Mouse (Mus musculus) kidney, postnatal 0 days (tissue): ENCODE data around the gene Vgll2. TPM values are rescaled to one million over a fixed set of nuclear protein-coding genes. Genes with fewer than 3 reads are reported as not detected.

Experiments
- ATAC-seq: fragments of 200-750 bp; cut with Nextera tagmentation; replicated peaks from 2 replicates; pipeline ENCODE4 v1.8.0; 2017; ENCODE audit warnings: low read depth, moderate number of reproducible peaks, moderate TSS enrichment, moderate library complexity; ENCODE audit not compliant: low FRiP score
- DNase-seq: peaks from one replicate; pipeline ENCODE4 v3.0.0-alpha.2; 2016; ENCODE audit warnings: low spot score
- H3K27ac ChIP-seq: fragments of 300-500 bp; sonication (generic); 2 replicates; pipeline ENCODE4 v1.5.1; 2014; ENCODE audit warnings: mild to moderate bottlenecking
- H3K27me3 ChIP-seq: fragments of 300-500 bp; sonication (generic); 2 replicates; pipeline ENCODE4 v1.6.1; 2014; ENCODE audit warnings: low read length, mixed read lengths; ENCODE audit not compliant: insufficient read depth
- H3K36me3 ChIP-seq: fragments of 300-500 bp; sonication (generic); 2 replicates; pipeline ENCODE4 v1.6.1; 2014; ENCODE audit warnings: low read length, mixed read lengths; ENCODE audit not compliant: insufficient read depth
- H3K4me1 ChIP-seq: fragments of 300-500 bp; sonication (generic); replicated peaks from 2 replicates; pipeline ENCODE4 v1.6.1; 2014; ENCODE audit warnings: antibody characterized with exemption, low read length, mixed read lengths; ENCODE audit not compliant: insufficient read depth
- H3K4me2 ChIP-seq: fragments of 300-500 bp; sonication (generic); 2 replicates; pipeline ENCODE4 v1.6.1; 2014; ENCODE audit warnings: mild to moderate bottlenecking, low read length, moderate library complexity, mixed read lengths
- H3K4me3 ChIP-seq: fragments of 300-500 bp; sonication (generic); replicated peaks from 2 replicates; pipeline ENCODE4 v1.5.1; 2014; ENCODE audit warnings: low read depth, low read length
- H3K9ac ChIP-seq: fragments of 300-500 bp; sonication (generic); 2 replicates; pipeline ENCODE4 v1.6.1; 2014; ENCODE audit warnings: low read depth, low read length
- H3K9me3 ChIP-seq: fragments of 300-500 bp; sonication (generic); replicated peaks from 2 replicates; pipeline ENCODE4 v1.6.1; 2016; ENCODE audit warnings: low read length, inconsistent platforms, mixed read lengths
- CTCF ChIP-seq: IDR thresholded peaks from 2 replicates; pipeline ENCODE4 v1.5.1; 2016; ENCODE audit warnings: antibody characterized with exemption, low read depth, mild to moderate bottlenecking, moderate library complexity
- WGBS: fragments of 180-500 bp; shearing (Covaris S2); extraction: QIAGEN DNeasy Blood & Tissue Kit; methylation state at CpG from one replicate; pipeline ENCODE4 v1.1.7; 2014; 5-methylcytosine and 5-hydroxymethylcytosine counted together
- polyA plus RNA-seq: library from polyadenylated mRNA; unstranded; fragments of >200 nt; fragmentation: Nextera tagmentation; extraction: Ambion mirVana; gene quantifications from 2 replicates; pipeline ENCODE4 v1.2.1, GENCODE M21; 2015

Vgll2 gene
- polyA plus RNA-seq, 1 experiment from 2014 or later, result not detected

DNA sequence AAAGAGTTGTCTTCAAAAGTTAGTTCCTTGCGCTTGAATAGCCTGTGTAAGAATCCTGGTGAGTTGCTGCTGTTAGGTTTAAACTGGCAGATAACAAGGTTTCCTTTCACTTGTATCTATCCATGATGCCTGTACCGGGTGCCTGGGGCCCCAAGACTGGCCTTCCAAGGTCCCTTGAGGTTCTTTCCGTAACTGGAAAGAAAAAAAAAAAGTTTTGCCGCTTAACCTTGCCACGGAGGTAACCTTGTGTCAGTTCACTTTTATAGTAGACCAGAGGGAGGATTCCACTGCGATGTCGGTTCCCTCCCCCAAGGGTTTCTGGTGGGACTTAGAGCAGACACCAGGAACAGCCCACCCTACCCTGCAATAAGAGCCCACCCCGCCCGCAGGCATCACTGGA, 1.1 kb upstream of the Vgll2 start:
- Histone ChIP-seq H3K4me3 (no peak overlapping the region), H3K27ac (no peak overlapping the region), H3K27me3 (peaks cover 59% of the 10 kb centered on the region), H3K4me2 (no peak overlapping the region), H3K4me1 (peaks cover 5% of the 10 kb centered on the region; the same call in 1 of the 2 replicates), H3K9me3 (no peaks in the 10 kb centered on the region), H3K9ac (no peak overlapping the region), H3K36me3 (no peaks in the 10 kb centered on the region)
- no peak for DNase-seq
- ATAC-seq, result no peak
- no peak for TF ChIP-seq CTCF
- WGBS, result 2% methylated on average over 9 of the region's 9 CpGs

GRCm38 (mm10) chr10:52021736-52022394, 437 bp upstream of the Vgll2 start:
- DNase-seq, result no peak
- H3K9me3 ChIP-seq, result no peaks in the 10 kb centered on the region
- ATAC-seq, result no peak
- TF ChIP-seq CTCF, result no peak
- no peak overlapping the region for H3K9ac ChIP-seq
- H3K36me3 ChIP-seq, result no peaks in the 10 kb centered on the region
- WGBS, result 1% methylated on average over 14 of the region's 15 CpGs
- H3K4me1 ChIP-seq, result peaks cover 5% of the 10 kb centered on the region; the same call in 1 of the 2 replicates
- peak overlapping the region; percentile 37 for H3K4me3 ChIP-seq
- peak overlapping the region; percentile 67 for H3K4me2 ChIP-seq
- H3K27me3 ChIP-seq, result peaks cover 62% of the 10 kb centered on the region
- no peak overlapping the region for H3K27ac ChIP-seq

DNA sequence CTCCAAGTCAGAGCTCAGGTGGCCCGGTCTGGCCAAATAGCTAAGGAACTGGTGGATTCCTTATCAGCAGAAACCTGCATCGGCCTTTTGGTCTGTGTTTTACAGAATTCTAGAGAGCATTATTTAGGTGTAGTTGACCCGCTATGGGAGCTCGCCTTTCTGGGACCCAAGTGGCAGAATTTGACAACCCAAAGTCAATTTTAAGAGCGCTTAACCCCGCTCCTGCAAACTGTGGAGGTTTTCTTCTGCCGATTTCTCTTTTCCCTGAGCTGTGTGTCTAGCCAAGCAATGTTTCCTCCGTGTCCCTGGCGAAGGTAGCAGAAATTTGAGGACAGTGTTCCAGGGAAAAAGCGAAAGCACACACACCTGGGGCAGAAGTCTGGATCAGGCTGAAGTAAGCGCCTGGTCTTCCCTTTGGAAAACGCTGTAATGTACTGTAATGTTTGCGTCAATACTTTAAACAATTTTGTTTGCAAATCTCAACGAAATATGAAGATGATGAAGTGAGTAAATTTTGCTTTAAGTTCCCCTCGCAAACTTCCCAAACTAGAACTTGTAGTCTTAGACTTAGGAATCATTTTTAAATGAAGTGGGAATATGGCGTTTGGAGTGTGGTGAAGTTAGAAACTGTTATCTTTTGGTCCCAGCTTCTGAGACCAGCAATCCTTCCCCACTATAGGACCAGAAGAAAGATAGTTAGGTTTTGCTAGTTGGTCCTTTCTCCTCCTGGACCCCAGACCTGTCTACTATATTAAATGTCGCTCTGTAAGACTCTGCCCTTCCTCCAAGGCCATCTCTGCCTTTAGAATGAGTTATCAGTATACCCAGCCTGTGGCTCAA, 1.1 kb downstream of the Vgll2 start:
- no peak overlapping the region for H3K9ac ChIP-seq
- peaks cover 76% of the 10 kb centered on the region for H3K27me3 ChIP-seq
- H3K36me3 ChIP-seq, result no peaks in the 10 kb centered on the region
- no peak for ATAC-seq
- H3K27ac ChIP-seq, result no peak overlapping the region
- H3K4me2 ChIP-seq, result peak overlapping the region; percentile 67; the same call in 1 of the 2 replicates
- 3% methylated on average over 17 of the region's 17 CpGs for WGBS
- no peak for DNase-seq
- TF ChIP-seq CTCF, result no peak
- H3K9me3 ChIP-seq, result no peaks in the 10 kb centered on the region
- 0 out of 2 replicates have a peak overlapping the region, but pooled peaks have one; percentile 37 for H3K4me3 ChIP-seq
- peaks cover 5% of the 10 kb centered on the region; the same call in 1 of the 2 replicates for H3K4me1 ChIP-seq

- Histone ChIP-seq H3K9ac (no peak overlapping the region), H3K27me3 (peaks cover 79% of the 10 kb centered on the region), H3K4me1 (peaks cover 5% of the 10 kb centered on the region; the same call in 1 of the 2 replicates), H3K27ac (no peak overlapping the region), H3K9me3 (no peaks in the 10 kb centered on the region), H3K4me2 (no peak overlapping the region), H3K4me3 (no peak overlapping the region), H3K36me3 (no peaks in the 10 kb centered on the region)
- TF ChIP-seq CTCF, result no peak
- ATAC-seq (no peak), DNase-seq (no peak)
- 18% methylated on average over 2 of the region's 2 CpGs for WGBS
These were observed 1.7 kb downstream of the Vgll2 start for GRCm38 (mm10) chr10:52024053-52024410.

DNA sequence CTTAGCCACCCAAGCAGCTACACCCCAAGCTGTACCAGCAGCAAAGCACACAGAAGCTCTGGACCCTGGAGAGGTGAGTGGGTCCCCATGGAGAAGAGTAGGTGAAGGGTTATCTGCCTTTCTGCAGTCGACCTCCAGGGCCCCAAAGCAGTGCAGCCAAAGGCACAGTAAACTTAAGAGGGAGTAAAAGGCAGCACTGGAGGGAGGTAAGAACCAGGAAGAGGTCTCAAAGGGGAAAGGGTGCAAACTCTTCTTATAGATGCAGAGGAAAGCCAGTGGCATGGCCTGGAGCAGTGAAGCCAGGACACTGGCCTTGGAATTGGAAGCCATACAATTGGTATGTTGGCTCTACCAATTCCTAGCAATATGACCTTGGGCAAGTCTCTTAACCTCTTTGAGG, 3.0 kb downstream of the Vgll2 start:
- no peaks in the 10 kb centered on the region for H3K36me3 ChIP-seq
- ATAC-seq, result no peak
- H3K9ac ChIP-seq, result no peak overlapping the region
- no peak for DNase-seq
- 0% methylated on average over 1 of the region's 1 CpGs for WGBS
- H3K4me1 ChIP-seq, result peaks cover 5% of the 10 kb centered on the region; the same call in 1 of the 2 replicates
- no peaks in the 10 kb centered on the region for H3K9me3 ChIP-seq
- no peak overlapping the region for H3K27ac ChIP-seq
- H3K4me2 ChIP-seq, result no peak overlapping the region
- H3K27me3 ChIP-seq, result peaks cover 74% of the 10 kb centered on the region
- H3K4me3 ChIP-seq, result no peak overlapping the region
- no peak for TF ChIP-seq CTCF

- no peak overlapping the region for H3K27ac ChIP-seq
- no peak for TF ChIP-seq CTCF
- WGBS, result 7% methylated on average over 7 of the region's 7 CpGs
These were observed 3.5 kb downstream of the Vgll2 start for GRCm38 (mm10) chr10:52025821-52026220.

More at GRCm38 (mm10) chr10:52025821-52026220, 3.5 kb downstream of the Vgll2 start:
- H3K9me3 ChIP-seq, result no peaks in the 10 kb centered on the region
- DNase-seq (no peak), ATAC-seq (no peak)
- H3K4me3 ChIP-seq, result no peak overlapping the region
- H3K4me2 ChIP-seq, result no peak overlapping the region
- H3K4me1 ChIP-seq, result peaks cover 5% of the 10 kb centered on the region; the same call in 1 of the 2 replicates
- H3K36me3 ChIP-seq, result no peaks in the 10 kb centered on the region
- H3K27me3 ChIP-seq, result peaks cover 70% of the 10 kb centered on the region
- no peak overlapping the region for H3K9ac ChIP-seq
